Mouse (Mus musculus) embryo, embryonic 11 days (tissue): ENCODE results near the gene Arhgap27.

Source experiments
- DNase-seq: peaks from one replicate; pipeline ENCODE4 v3.0.0-alpha.2; 2015

Arhgap27 gene

DNA sequence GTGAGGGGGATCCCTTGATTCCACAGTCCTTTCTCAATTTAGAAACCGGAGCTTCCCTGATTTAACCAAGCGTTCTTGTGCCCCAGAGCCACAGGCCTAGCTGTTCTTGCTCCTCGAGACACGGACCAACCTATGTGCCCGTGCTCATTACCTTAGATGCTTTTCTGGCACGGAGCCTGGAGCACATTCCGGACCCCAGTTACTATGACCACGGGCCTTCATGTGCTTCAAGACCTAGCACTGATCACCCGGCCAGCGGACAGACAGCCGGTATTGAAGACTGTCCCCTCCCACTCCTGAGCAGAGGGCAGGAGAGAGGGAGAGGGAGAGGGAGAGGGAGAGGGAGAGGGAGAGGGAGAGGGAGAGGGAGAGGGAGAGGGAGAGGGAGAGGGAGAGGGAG lies 8.2 kb downstream of the Arhgap27 start:
- peak; percentile 26 for DNase-seq

DNA sequence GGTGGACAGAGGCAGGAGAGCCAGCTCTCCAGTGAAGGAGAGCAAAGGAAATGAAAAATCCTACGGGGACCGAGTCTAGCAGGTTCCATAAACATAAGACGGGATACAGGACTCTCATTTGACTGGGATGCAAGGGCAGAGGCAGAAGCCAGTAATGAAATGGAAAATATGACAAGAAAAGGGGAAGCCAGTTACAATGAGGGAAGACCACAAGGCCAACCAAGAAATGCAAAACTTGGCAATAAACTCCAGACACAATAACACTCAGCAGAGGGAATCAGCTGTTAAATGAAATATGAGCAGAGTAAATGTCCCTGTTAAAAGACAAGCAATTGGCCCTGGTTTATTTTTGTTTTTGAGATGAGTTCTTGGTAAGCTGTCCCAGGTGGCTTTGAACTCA lies 9.5 kb downstream of the Arhgap27 start:
- DNase-seq = no peak

DNA sequence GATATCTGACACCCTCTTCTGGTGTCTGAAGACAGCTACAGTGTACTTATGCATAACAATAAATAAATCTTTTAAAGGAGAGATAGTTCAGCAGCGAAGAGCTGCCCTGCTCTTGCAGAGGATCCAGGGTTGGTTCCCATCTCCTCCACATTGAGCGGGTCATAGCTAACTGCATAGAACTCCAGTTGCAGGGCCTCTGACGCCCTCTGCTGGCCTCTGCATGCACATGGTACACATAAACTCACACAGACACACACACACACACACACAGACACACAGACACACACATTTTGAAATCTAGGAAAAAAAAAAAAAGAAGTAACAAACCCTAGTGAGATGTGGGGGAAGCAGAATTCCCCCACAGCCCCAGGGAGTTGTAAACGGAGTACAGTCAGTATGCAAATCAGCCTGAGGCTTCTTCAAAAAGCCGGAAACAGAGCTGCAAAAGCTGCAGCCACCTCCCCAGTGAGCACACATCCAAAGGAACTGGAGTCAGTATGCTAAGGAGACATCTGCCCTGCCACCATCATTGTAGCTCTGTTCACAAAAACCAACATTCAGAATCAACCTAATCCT lies 11.2 kb downstream of the Arhgap27 start:
- DNase-seq = no peak

GRCm38 (mm10) chr11:103350711-103351315 lies 12.7 kb downstream of the Arhgap27 start:
- DNase-seq = no peak

DNA sequence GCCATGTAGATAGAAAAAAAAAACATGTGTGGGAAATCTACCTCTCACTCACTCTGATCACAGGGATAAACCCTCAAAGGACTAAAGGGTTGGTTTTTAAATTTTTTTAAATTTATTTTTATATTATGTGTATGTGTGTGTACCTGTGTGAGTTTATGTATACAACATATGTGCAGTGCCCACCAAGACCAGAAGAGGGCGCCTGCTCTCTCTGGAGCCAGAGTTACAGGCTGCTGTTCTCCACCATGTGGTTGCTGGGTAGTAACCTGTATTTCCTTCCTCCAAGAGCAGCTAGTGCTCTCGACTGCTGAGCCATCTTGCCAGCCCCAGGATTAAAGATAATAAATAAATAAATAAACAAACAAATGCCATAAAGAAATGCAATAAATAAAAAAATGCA lies 13.8 kb downstream of the Arhgap27 start:
- DNase-seq = no peak

DNA sequence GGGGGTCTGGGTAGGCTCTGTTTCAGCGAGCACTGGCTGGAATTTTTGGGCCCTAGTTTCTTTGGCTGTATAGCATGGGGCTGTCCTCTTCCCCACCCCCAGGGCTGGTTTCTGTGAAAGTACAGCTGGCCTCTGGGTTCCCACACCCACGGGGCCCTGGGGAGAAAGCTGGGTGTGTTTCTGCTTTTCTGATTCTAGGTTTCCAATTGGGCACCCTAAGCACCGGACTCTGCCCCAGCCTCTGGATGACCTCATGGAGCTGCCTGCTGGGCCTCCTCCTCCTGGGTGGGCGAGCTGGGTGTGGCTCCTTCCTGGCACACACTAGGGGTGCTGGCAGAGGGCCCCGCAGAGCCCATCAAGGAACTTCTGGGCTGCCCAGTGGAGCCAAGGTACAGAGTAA lies 16.8 kb downstream of the Arhgap27 start:
- no peak for DNase-seq

GRCm38 (mm10) chr11:103346236-103346635 lies 17.3 kb downstream of the Arhgap27 start:
- DNase-seq = no peak

DNA sequence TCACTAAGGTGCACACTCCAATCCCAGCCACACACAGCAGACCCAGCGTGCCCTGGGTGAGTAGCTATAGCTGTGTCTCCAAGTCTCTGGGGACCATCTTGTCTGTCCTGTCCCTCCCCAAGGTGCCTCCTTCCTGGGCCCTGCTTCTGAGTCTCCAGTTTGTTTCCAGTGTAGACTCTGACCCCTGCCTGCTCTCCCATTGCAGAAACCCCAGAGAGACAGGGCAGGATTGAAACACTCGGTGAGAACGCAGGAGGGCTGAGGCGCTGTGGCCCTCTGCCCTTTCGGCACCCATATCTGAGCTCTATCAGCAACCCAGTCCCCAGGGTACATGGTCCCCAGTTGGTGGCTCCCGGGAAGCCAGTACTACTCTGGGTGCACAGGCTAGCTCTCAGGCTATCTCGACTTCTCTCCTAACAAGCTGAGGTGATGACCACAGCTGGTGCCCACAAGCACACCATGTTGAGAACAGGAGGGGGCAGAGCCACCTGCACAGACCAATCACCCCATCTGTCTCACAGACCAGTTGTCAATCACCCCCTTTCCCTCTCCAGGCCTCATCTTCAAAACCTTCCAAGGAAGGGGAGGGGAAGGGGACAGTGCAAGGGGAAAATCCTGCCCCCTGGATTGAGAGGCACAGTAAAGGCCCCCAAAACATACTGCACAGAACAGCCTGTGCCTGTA lies 17.9 kb downstream of the Arhgap27 start:
- DNase-seq = no peak

DNA sequence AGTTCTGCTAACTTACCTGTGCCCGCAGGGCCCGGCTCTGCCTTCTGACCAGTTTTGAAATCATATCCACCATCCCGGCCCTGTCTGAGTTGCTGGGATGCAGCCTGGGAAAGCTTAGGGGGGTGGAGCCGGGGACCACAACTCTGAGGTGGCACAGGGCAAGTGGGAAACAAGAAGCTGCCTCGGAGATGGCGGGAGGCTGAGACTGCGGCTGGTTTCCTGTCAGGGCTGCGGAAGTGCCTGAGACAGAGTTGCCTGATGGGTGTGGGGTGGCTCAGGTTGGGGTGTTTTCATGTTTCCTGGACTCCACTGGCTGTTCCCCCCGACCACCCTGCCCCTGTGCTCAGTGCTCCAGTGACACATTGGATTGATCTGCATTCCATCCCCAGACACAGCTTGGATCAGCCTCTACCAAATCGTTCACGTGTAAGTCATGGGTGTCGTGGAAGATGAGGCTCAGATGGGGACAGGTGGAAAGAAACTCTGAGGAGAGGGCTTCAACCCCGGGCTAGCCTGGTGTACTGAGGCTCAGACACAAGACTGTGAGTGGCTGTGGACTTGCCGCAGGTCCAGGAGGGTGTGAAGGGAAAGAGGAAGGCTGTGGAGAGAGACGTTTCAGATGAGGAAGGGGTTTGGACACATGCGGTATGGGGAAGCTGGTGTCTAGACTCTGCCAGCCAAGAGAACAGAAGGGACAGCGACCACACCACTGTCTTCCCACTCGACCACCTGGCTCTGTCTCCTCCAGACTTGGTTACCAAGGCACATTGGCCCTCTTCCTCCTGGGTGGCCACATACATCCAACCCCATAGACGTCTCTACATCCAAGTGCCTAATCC lies 18.8 kb downstream of the Arhgap27 start:
- DNase-seq = no peak

DNA sequence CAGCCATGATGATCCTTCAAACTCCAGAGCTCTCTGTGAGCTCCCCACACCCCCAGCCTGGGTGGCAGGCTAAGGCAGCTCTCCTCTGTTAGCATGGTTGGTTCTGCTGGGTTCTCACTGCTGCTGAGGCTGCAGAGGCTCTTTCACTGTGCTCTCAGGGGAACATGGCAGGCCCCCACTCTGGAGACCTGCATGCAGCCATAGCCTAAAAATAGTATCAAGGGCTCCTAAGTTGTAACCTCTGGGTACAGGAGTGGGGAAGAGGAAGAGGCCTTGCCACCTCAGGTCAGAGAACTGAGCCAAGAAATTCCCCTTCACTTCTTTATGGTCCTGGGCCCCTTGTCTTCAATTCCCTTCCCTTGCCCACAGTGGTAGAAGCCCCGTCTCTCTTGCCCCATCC lies 19.6 kb downstream of the Arhgap27 start:
- DNase-seq = no peak

DNA sequence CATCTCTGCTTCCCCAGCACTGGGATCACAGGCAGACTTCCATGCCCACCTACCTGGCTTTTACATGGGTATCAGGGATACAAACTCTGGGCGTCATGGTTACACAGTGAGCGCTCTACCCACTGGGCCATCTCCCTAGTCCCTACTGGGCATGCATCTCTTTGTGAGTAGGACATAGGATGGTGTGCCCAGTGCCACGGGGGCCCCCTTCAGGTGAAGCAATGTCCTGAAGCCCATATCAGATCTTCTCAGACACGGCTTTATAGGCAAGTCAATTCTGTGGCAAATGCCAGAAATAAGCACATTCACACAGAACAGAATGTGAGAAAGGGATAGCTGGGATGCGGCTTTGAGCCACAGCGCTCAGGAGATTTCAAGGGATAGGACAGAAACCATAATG lies 20.4 kb downstream of the Arhgap27 start:
- no peak for DNase-seq

GRCm38 (mm10) chr11:103340677-103341076 lies 22.8 kb downstream of the Arhgap27 start:
- no peak for DNase-seq

GRCm38 (mm10) chr11:103340130-103340529 lies 23.4 kb downstream of the Arhgap27 start:
- DNase-seq = no peak

- DNase-seq = peak; percentile 41
Measured at GRCm38 (mm10) chr11:103339414-103340119, 23.9 kb downstream of the Arhgap27 start.

GRCm38 (mm10) chr11:103338671-103339070 lies 24.8 kb downstream of the Arhgap27 start:
- no peak for DNase-seq

DNA sequence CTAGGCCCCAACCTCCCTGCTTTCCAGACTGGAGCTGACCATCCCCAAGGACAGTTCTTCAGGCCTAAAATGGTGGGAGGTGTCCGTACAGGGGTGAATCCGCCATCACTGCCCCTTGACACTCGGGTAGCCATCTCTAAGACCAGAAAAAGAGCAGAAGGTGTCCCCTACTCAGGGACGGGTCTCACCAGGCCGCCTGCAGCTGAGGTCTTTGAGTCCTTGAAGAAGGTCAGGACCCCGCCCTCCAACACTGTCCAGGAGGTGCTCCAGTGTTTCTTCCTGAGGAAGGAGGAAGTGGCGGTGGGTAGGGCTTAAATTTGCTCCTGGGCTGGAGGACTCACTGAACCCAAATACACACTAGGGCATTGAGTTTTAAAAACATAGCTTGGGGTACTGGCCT lies 25.4 kb downstream of the Arhgap27 start:
- DNase-seq = no peak

DNA sequence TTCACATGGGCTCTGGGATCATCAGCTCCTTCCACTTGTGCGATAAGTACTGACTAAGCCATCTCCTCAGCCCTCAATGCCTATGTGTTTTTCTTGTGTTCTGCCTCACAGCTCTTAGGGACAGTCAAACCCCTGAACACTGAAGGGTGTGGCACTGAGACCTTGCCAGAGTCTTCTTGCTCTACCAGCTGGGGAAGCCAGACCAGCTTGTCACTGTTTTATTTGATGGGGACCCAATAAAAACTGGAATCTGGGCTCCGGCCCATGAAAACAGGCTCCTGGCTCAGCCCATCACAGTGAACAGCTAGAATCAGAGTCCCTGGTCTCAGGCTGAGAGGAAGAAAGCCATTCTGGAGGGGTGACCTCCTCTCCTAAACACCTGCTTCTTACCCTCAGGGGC lies 26.3 kb downstream of the Arhgap27 start:
- no peak for DNase-seq

GRCm38 (mm10) chr11:103335561-103335960 lies 27.9 kb downstream of the Arhgap27 start:
- no peak for DNase-seq

DNA sequence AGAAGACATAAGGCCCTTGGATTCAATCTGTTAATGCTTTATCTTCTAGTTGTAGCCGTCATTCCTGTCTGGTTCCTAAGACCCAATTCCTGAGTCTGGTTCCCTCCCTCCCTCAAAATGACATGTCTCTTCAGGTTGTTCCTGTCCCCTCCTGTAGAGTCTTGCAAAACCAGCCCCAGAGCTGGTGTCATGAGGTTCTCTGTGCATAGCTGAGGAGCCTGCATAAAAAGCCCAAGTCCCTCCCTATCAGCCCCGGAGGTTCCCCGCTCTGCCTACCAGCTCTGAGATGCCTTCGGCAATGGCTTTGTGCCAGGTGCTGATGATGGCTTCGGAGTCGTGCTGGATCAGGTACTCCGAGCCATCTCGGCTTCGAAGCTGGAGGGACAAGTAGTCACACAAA lies 28.6 kb downstream of the Arhgap27 start:
- no peak for DNase-seq

DNA sequence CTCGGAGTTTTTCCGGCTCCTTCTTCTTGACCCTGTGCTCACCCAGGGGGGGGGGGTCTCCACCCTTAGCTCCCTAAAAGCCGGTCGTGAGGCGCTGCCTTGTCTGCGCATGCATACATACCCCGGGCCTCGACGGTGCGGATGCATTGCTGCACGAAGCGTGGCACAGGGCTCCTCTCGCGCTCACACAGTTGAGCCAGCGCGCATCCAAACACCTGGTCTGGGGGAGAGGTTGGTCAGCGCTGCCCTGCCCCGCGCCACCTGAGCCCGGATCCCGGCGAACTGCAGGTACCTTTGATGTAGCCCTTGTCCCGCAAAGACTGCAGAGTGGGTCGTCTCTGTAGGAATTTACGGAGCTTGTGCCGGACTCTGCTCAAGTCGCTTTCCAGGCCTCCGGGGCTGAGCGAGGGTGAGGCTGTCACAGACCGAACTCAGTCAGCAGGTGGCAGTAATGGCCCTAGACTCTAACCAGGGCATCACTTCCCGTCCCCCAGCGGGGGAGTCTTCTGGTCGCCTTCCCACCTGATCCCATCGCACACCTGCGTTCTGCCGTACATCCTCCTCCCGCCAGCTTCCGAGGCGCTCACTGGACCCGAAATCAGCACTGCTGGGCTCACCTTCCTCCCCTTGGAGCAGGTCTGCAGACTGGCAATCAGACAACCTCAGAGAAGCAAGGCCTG lies 29.6 kb downstream of the Arhgap27 start:
- DNase-seq = peak; percentile 79

DNA sequence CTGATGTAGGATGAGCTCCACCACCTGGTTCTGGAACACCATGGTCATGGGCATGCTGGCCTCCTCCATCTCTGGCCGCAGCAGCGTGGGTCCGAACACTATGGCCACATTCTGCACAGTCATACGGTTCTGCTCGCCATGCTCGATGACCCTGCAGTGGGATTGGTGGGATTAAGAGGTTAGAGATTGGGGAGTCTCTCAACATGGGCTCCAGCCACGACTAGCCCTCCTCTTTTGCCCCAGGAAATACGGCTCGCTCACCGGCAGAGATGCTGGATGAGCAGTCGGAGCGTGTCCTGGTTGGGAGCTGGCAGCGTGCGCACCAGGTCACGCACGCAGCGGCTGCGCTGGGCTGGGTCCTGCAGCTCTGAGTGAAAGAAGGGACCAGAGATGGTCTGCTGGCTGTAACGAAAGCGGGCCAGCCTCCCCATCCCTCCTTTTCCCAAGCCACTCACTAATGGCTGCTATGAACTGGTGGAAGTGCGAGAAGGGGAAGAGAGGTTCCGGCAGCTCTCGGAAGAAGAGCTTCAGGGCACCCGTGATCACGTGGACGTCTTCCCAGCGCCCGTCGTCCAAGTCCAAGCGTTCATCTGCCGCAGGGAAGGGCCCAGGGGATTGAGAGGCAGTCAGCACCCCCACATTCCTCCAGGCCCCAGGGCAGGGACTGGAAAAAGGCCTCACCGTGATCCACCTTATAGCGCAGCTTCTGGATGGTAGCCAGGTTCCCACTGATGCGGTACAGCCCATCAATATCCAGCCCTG lies 30.4 kb downstream of the Arhgap27 start:
- peak; percentile 31 for DNase-seq
